Mouse (Mus musculus): ENCODE measurements around the gene Prkaa1.
A peak's percentile ranks its signal among the peaks of the same experiment; 100 is the strongest.
"Not testable (repeated sequence)": the region's sequence is repeated elsewhere in the genome, so short reads cannot be mapped to it uniquely, and the experiment has no call there.

Prkaa1 gene

GRCm38 (mm10) chr15:5129111-5129805 is 14.4 kb upstream of the Prkaa1 start:
- no peak for DNase-seq (ENCODE audit: low spot score)

GRCm38 (mm10) chr15:5130887-5131668 is 12.6 kb upstream of the Prkaa1 start:
- DNase-seq (ENCODE audit: low spot score), result not testable (repeated sequence)

- no peak for DNase-seq (ENCODE audit: low spot score)
Observed at GRCm38 (mm10) chr15:5133301-5133700, 10.4 kb upstream of the Prkaa1 start.

- no peak for DNase-seq (ENCODE audit: low spot score)
Observed at GRCm38 (mm10) chr15:5134179-5134578, 9.5 kb upstream of the Prkaa1 start.

GRCm38 (mm10) chr15:5134945-5135483 is 8.6 kb upstream of the Prkaa1 start:
- no peak for DNase-seq (ENCODE audit: low spot score)

GRCm38 (mm10) chr15:5138021-5138856 is 5.4 kb upstream of the Prkaa1 start:
- DNase-seq (ENCODE audit: low spot score), result no peak

- no peak for DNase-seq (ENCODE audit: low spot score)
Observed at GRCm38 (mm10) chr15:5139366-5139765, 4.3 kb upstream of the Prkaa1 start.

- DNase-seq (ENCODE audit: low spot score), result no peak
Observed at GRCm38 (mm10) chr15:5139863-5140262, 3.8 kb upstream of the Prkaa1 start.

- no peak for DNase-seq (ENCODE audit: low spot score)
Observed at GRCm38 (mm10) chr15:5140357-5140756, 3.3 kb upstream of the Prkaa1 start.

- no peak for DNase-seq (ENCODE audit: low spot score)
Observed at GRCm38 (mm10) chr15:5142047-5142446, 1.6 kb upstream of the Prkaa1 start.

GRCm38 (mm10) chr15:5142714-5143113 is 947 bp upstream of the Prkaa1 start:
- no peak for DNase-seq (ENCODE audit: low spot score)

GRCm38 (mm10) chr15:5144021-5144778 is 539 bp downstream of the Prkaa1 start:
- DNase-seq (ENCODE audit: low spot score), result peak; percentile 65

- DNase-seq (ENCODE audit: low spot score), result no peak
Observed at GRCm38 (mm10) chr15:5145196-5145945, 1.7 kb downstream of the Prkaa1 start.

GRCm38 (mm10) chr15:5149187-5149586 is 5.5 kb downstream of the Prkaa1 start:
- no peak for DNase-seq (ENCODE audit: low spot score)

GRCm38 (mm10) chr15:5152171-5152570 is 8.5 kb downstream of the Prkaa1 start:
- no peak for DNase-seq (ENCODE audit: low spot score)

GRCm38 (mm10) chr15:5154621-5155020 is 11.0 kb downstream of the Prkaa1 start:
- DNase-seq (ENCODE audit: low spot score), result no peak

- no peak for DNase-seq (ENCODE audit: low spot score)
Observed at GRCm38 (mm10) chr15:5155093-5155492, 11.4 kb downstream of the Prkaa1 start.

- DNase-seq (ENCODE audit: low spot score), result no peak
Observed at GRCm38 (mm10) chr15:5156355-5156754, 12.7 kb downstream of the Prkaa1 start.

- DNase-seq (ENCODE audit: low spot score), result no peak
Observed at GRCm38 (mm10) chr15:5157386-5157785, 13.7 kb downstream of the Prkaa1 start.

GRCm38 (mm10) chr15:5158827-5159226 is 15.2 kb downstream of the Prkaa1 start:
- DNase-seq (ENCODE audit: low spot score), result no peak

Data from urinary bladder, postnatal 14 days (tissue).